Mouse (Mus musculus) left cerebral cortex, adult 18-20 months (tissue): ENCODE data around the gene Ryr2. TPM values are rescaled to one million over a fixed set of nuclear protein-coding genes. Genes with fewer than 3 reads are reported as not detected.
A peak's percentile ranks its signal among the peaks of the same experiment; 100 is the strongest.

Experiments used
- DNase-seq, 2 experiments: peaks; one replicate each; pipeline ENCODE4 v3.0.0; 2021 to 2022; ENCODE audit warnings: low spot score in 2 of 2, mixed read lengths in 1 of 2
- total RNA-seq, 2 experiments: library from RNA; stranded (reverse); gene quantifications; 2 replicates each; pipeline ENCODE4 v1.2.3; 2021

Gene Ryr2
- total RNA-seq, 2 experiments from 2014 or later: 150 to 159 TPM

- DNase-seq: peak in 1 of 2 experiments; percentile 42
These were observed 66.8 kb downstream of the Ryr2 start for GRCm38 (mm10) chr13:12039967-12040366.

- DNase-seq: no peak
These were observed 68.1 kb downstream of the Ryr2 start for GRCm38 (mm10) chr13:12038676-12039075.

- no peak for DNase-seq
These were observed 69.5 kb downstream of the Ryr2 start for GRCm38 (mm10) chr13:12037241-12037640.

- no peak for DNase-seq
These were observed 69.9 kb downstream of the Ryr2 start for GRCm38 (mm10) chr13:12036834-12037233.

- DNase-seq: no peak
These were observed 72.8 kb downstream of the Ryr2 start for GRCm38 (mm10) chr13:12033914-12034313.

- no peak for DNase-seq
These were observed 73.5 kb downstream of the Ryr2 start for GRCm38 (mm10) chr13:12033272-12033671.

GRCm38 (mm10) chr13:12029841-12030240, 76.9 kb downstream of the Ryr2 start:
- no peak for DNase-seq

GRCm38 (mm10) chr13:12029326-12029725, 77.4 kb downstream of the Ryr2 start:
- no peak for DNase-seq

- DNase-seq: no peak
These were observed 88.7 kb downstream of the Ryr2 start for GRCm38 (mm10) chr13:12018046-12018445.

GRCm38 (mm10) chr13:12013986-12014385, 92.8 kb downstream of the Ryr2 start:
- DNase-seq: peak; percentile 78 to 86

- DNase-seq: no peak
These were observed 97.6 kb downstream of the Ryr2 start for GRCm38 (mm10) chr13:12008995-12009689.

GRCm38 (mm10) chr13:12007579-12007978, 99.2 kb downstream of the Ryr2 start:
- DNase-seq: no peak

GRCm38 (mm10) chr13:12001891-12002294, 104.9 kb downstream of the Ryr2 start:
- peak in 1 of 2 experiments; percentile 47 for DNase-seq

GRCm38 (mm10) chr13:11999851-12000250, 106.9 kb downstream of the Ryr2 start:
- DNase-seq: no peak

- DNase-seq: no peak
These were observed 109.4 kb downstream of the Ryr2 start for GRCm38 (mm10) chr13:11997366-11997765.

GRCm38 (mm10) chr13:11987556-11987955, 119.2 kb downstream of the Ryr2 start:
- no peak for DNase-seq

- no peak for DNase-seq
These were observed 121.7 kb downstream of the Ryr2 start for GRCm38 (mm10) chr13:11985056-11985455.

GRCm38 (mm10) chr13:11978997-11979396, 127.7 kb downstream of the Ryr2 start:
- DNase-seq: no peak

GRCm38 (mm10) chr13:11978359-11978758, 128.4 kb downstream of the Ryr2 start:
- no peak for DNase-seq

GRCm38 (mm10) chr13:11977606-11978005, 129.1 kb downstream of the Ryr2 start:
- no peak for DNase-seq

GRCm38 (mm10) chr13:11964391-11964790, 142.4 kb downstream of the Ryr2 start:
- DNase-seq: no peak

- no peak for DNase-seq
These were observed 147.1 kb downstream of the Ryr2 start for GRCm38 (mm10) chr13:11959488-11960174.

- DNase-seq: no peak
These were observed 147.9 kb downstream of the Ryr2 start for GRCm38 (mm10) chr13:11958854-11959253.
